Mouse (Mus musculus): ENCODE measurements around the gene Hoxc10.
A peak's percentile ranks its signal among the peaks of the same experiment; 100 is the strongest.

GRCm38 (mm10) chr15:103013238-103013984, 46.8 kb downstream of the Hoxc10 start:
- TF ChIP-seq CTCF (IDR thresholded peaks at IDR 0.05; ENCODE audit: low read depth, low read length): peak; percentile 86
- TF ChIP-seq POLR2A (IDR thresholded peaks at IDR 0.05; ENCODE audit: extremely low read depth, insufficient read depth, low read length): no peak

Data from liver, adult 2 months (tissue).